Mouse (Mus musculus) neutrophil, adult 83 days (primary cell): ENCODE data around the gene Prdm13. TPM values are rescaled to one million over a fixed set of nuclear protein-coding genes. Genes with fewer than 3 reads are reported as not detected.

Experiments
- total RNA-seq, 2 experiments: library from RNA; stranded (reverse); gene quantifications; one replicate each; pipeline ENCODE4 v1.2.4; 2023

The Prdm13 gene
- total RNA-seq: not detected

GRCm38 (mm10) chr4:21685595-21686091 is at the start of gene Prdm13:
TSS of gene Prdm13 (minus strand) at chr4:21685963.

GRCm38 (mm10) chr4:21727615-21728165 is 41.9 kb upstream of the Prdm13 start, which contains the start of gene Ccnc:
TSS of gene Ccnc (plus strand) at chr4:21727701.

Other genes starting within 250 kb of the Prdm13 start
- 10 to 100 TPM; 18.6 to 19.9 TPM for gene Ccnc, start 41.7 kb upstream of the Prdm13 start, total RNA-seq
- gene Usp45, start 81.2 kb upstream of the Prdm13 start, total RNA-seq: 10 to 100 TPM; 19.5 to 21.8 TPM
- 10 to 100 TPM in 1 of 2 experiments, 1 to 10 TPM in 1; 7.6 to 11.2 TPM for gene Tstd3, start 81.2 kb upstream of the Prdm13 start, total RNA-seq
- gene Pnisr, start 161.6 kb upstream of the Prdm13 start, total RNA-seq: 100 to 1,000 TPM in 1 of 2 experiments, 10 to 100 TPM in 1; 97.5 to 104 TPM
- gene Coq3, start 193.7 kb upstream of the Prdm13 start, total RNA-seq: 1 to 10 TPM; 1.9 to 2.5 TPM
- not detected for gene Faxc, start 245.4 kb upstream of the Prdm13 start, total RNA-seq